Mouse (Mus musculus) hindbrain, embryonic 10.5 days (tissue): ENCODE measurements at regions not wholly inside any gene's neighbourhood (a gene's known extent, or its start where the extent isn't known, plus 50 kb on each side); places are given as distances from the start of the nearest gene placed in this dataset.

ENCODE experiments used
- DNase-seq: peaks from one replicate; pipeline ENCODE4 v3.0.0-alpha.2; 2017; ENCODE audit warnings: low spot score
- H3K27ac ChIP-seq: fragments of 300-500 bp; sonication (generic); 2 replicates; pipeline ENCODE4 v1.5.1; 2016; ENCODE audit warnings: mild to moderate bottlenecking, moderate library complexity
- H3K27me3 ChIP-seq: fragments of 300-500 bp; sonication (generic); 2 replicates; pipeline ENCODE4 v1.6.1; 2016; ENCODE audit warnings: mild to moderate bottlenecking; ENCODE audit not compliant: poor library complexity, insufficient read depth, severe bottlenecking
- H3K36me3 ChIP-seq: fragments of 300-500 bp; sonication (generic); 2 replicates; pipeline ENCODE4 v1.6.1; 2016; ENCODE audit warnings: mild to moderate bottlenecking, moderate library complexity
- H3K4me1 ChIP-seq: fragments of 300-500 bp; sonication (generic); replicated peaks from 2 replicates; pipeline ENCODE4 v1.6.1; 2016; ENCODE audit warnings: mild to moderate bottlenecking
- H3K4me3 ChIP-seq: fragments of 300-500 bp; sonication (generic); 2 replicates; pipeline ENCODE4 v1.5.1; 2016; ENCODE audit warnings: mild to moderate bottlenecking, moderate library complexity
- H3K9me3 ChIP-seq: fragments of 300-500 bp; sonication (generic); 2 replicates; pipeline ENCODE4 v1.6.1; 2016; ENCODE audit warnings: mild to moderate bottlenecking, moderate library complexity
- WGBS: fragments of 180-500 bp; shearing (Covaris S2); methylation state at CpG from one replicate; pipeline ENCODE4 v1.1.7; 2016; 5-methylcytosine and 5-hydroxymethylcytosine counted together

GRCm38 (mm10) chr6:61080661-61081060 is 99.5 kb upstream of the Ccser1 start:
- 0 out of 2 replicates have a peak overlapping the region, but pooled peaks have one; percentile 35 for H3K27ac ChIP-seq
- no peaks in the 10 kb centered on the region for H3K27me3 ChIP-seq
- peaks cover 20% of the 10 kb centered on the region for H3K4me1 ChIP-seq
- no peak overlapping the region for H3K4me3 ChIP-seq
- H3K36me3 ChIP-seq: no peaks in the 10 kb centered on the region
- WGBS: 42% methylated on average over 5 of the region's 5 CpGs
- DNase-seq: no peak
- H3K9me3 ChIP-seq: no peaks in the 10 kb centered on the region

- H3K36me3 ChIP-seq: no peaks in the 10 kb centered on the region
- no peak overlapping the region for H3K27ac ChIP-seq
- H3K4me1 ChIP-seq: peaks cover 20% of the 10 kb centered on the region
- H3K27me3 ChIP-seq: no peaks in the 10 kb centered on the region
- no peak for DNase-seq
- no peaks in the 10 kb centered on the region for H3K9me3 ChIP-seq
- no peak overlapping the region for H3K4me3 ChIP-seq
- WGBS: 93% methylated on average over 3 of the region's 3 CpGs
Measured at GRCm38 (mm10) chr6:61083346-61083745, 96.8 kb upstream of the Ccser1 start.

GRCm38 (mm10) chr6:61099348-61099981 is 80.7 kb upstream of the Ccser1 start:
- no peaks in the 10 kb centered on the region for H3K36me3 ChIP-seq
- no peak overlapping the region for H3K27ac ChIP-seq
- no peaks in the 10 kb centered on the region for H3K9me3 ChIP-seq
- no peak overlapping the region for H3K4me3 ChIP-seq
- no peaks in the 10 kb centered on the region for H3K27me3 ChIP-seq
- H3K4me1 ChIP-seq: no peaks in the 10 kb centered on the region
- DNase-seq: no peak
- WGBS: 83% methylated on average over 9 of the region's 9 CpGs

- WGBS: 61% methylated on average over 3 of the region's 3 CpGs
- Histone ChIP-seq H3K27ac (no peak overlapping the region), H3K27me3 (no peaks in the 10 kb centered on the region), H3K4me3 (no peak overlapping the region), H3K4me1 (no peaks in the 10 kb centered on the region), H3K36me3 (no peaks in the 10 kb centered on the region), H3K9me3 (no peaks in the 10 kb centered on the region)
- no peak for DNase-seq
Measured at GRCm38 (mm10) chr6:61099982-61100365, 80.2 kb upstream of the Ccser1 start.

- 87% methylated on average over 6 of the region's 6 CpGs for WGBS
- no peaks in the 10 kb centered on the region for H3K36me3 ChIP-seq
- no peak overlapping the region for H3K4me3 ChIP-seq
Measured at GRCm38 (mm10) chr6:61101972-61102371, 78.2 kb upstream of the Ccser1 start.

GRCm38 (mm10) chr6:61103459-61104234 is 76.5 kb upstream of the Ccser1 start:
- DNase-seq: no peak

More at GRCm38 (mm10) chr6:61101972-61102371, 78.2 kb upstream of the Ccser1 start:
- no peaks in the 10 kb centered on the region for H3K27me3 ChIP-seq
- no peak overlapping the region for H3K27ac ChIP-seq
- no peak for DNase-seq
- H3K9me3 ChIP-seq: no peaks in the 10 kb centered on the region
- H3K4me1 ChIP-seq: no peaks in the 10 kb centered on the region

GRCm38 (mm10) chr6:61115250-61115649 is 64.9 kb upstream of the Ccser1 start:
- H3K4me1 ChIP-seq: 0 out of 2 replicates have a peak, but pooled peaks cover 4% of the 10 kb centered on the region
- no peaks in the 10 kb centered on the region for H3K9me3 ChIP-seq
- no peaks in the 10 kb centered on the region for H3K27me3 ChIP-seq
- H3K27ac ChIP-seq: no peak overlapping the region
- 69% methylated on average over 1 of the region's 1 CpGs for WGBS
- no peak for DNase-seq
- no peak overlapping the region for H3K4me3 ChIP-seq
- H3K36me3 ChIP-seq: no peaks in the 10 kb centered on the region

More at GRCm38 (mm10) chr6:61103459-61104234, 76.5 kb upstream of the Ccser1 start:
- WGBS: 67% methylated on average over 4 of the region's 4 CpGs
- Histone ChIP-seq H3K4me1 (no peaks in the 10 kb centered on the region), H3K36me3 (no peaks in the 10 kb centered on the region), H3K9me3 (no peaks in the 10 kb centered on the region), H3K27ac (no peak overlapping the region), H3K4me3 (no peak overlapping the region), H3K27me3 (no peaks in the 10 kb centered on the region)

GRCm38 (mm10) chr6:61119590-61119989 is 60.5 kb upstream of the Ccser1 start:
- Histone ChIP-seq H3K4me1 (no peaks in the 10 kb centered on the region), H3K27ac (no peak overlapping the region), H3K4me3 (no peak overlapping the region), H3K36me3 (no peaks in the 10 kb centered on the region), H3K27me3 (no peaks in the 10 kb centered on the region), H3K9me3 (no peaks in the 10 kb centered on the region)
- DNase-seq: no peak
- WGBS: 86% methylated on average over 2 of the region's 2 CpGs

GRCm38 (mm10) chr6:61125431-61125830 is 54.7 kb upstream of the Ccser1 start:
- H3K27me3 ChIP-seq: no peaks in the 10 kb centered on the region
- whole genome bisulfite sequencing: 88% methylated on average over 3 of the region's 3 CpGs
- no peaks in the 10 kb centered on the region for H3K9me3 ChIP-seq
- no peaks in the 10 kb centered on the region for H3K4me1 ChIP-seq
- no peaks in the 10 kb centered on the region for H3K36me3 ChIP-seq
- DNase-seq: no peak
- H3K27ac ChIP-seq: no peak overlapping the region
- H3K4me3 ChIP-seq: no peak overlapping the region

GRCm38 (mm10) chr6:61127238-61127637 is 52.9 kb upstream of the Ccser1 start:
- no peaks in the 10 kb centered on the region for H3K36me3 ChIP-seq
- no peak for DNase-seq
- WGBS: 44% methylated on average over 1 of the region's 1 CpGs
- no peak overlapping the region for H3K4me3 ChIP-seq
- no peaks in the 10 kb centered on the region for H3K4me1 ChIP-seq
- no peaks in the 10 kb centered on the region for H3K9me3 ChIP-seq
- no peak overlapping the region for H3K27ac ChIP-seq
- no peaks in the 10 kb centered on the region for H3K27me3 ChIP-seq

- 89% methylated on average over 1 of the region's 1 CpGs for WGBS
- Histone ChIP-seq H3K9me3 (peaks cover 4% of the 10 kb centered on the region; the same call in 1 of the 2 replicates), H3K4me3 (no peak overlapping the region), H3K27ac (no peak overlapping the region), H3K4me1 (no peaks in the 10 kb centered on the region), H3K36me3 (no peaks in the 10 kb centered on the region), H3K27me3 (no peaks in the 10 kb centered on the region)
- DNase-seq: no peak
Measured at GRCm38 (mm10) chr6:61128211-61128610, 51.9 kb upstream of the Ccser1 start.
